Mouse (Mus musculus) gastrocnemius, postnatal 4 days (tissue): ENCODE measurements around the gene Snupn. TPM values are rescaled to one million over a fixed set of nuclear protein-coding genes. Genes with fewer than 3 reads are reported as not detected.
"Not testable (repeated sequence)": the region's sequence is repeated elsewhere in the genome, so short reads cannot be mapped to it uniquely, and the experiment has no call there.

Experiments used
- DNase-seq, 2 experiments: peaks; one replicate each; pipeline ENCODE4 v3.0.0; 2021 to 2022; ENCODE audit warnings: low spot score in 2 of 2, mixed read lengths in 2 of 2
- total RNA-seq, 2 experiments: library from RNA; stranded (reverse); gene quantifications; 2 replicates each; pipeline ENCODE4 v1.2.3; 2021

Snupn gene
- total RNA-seq, 2 experiments from 2014 or later, result 8.0 to 8.6 TPM

DNA sequence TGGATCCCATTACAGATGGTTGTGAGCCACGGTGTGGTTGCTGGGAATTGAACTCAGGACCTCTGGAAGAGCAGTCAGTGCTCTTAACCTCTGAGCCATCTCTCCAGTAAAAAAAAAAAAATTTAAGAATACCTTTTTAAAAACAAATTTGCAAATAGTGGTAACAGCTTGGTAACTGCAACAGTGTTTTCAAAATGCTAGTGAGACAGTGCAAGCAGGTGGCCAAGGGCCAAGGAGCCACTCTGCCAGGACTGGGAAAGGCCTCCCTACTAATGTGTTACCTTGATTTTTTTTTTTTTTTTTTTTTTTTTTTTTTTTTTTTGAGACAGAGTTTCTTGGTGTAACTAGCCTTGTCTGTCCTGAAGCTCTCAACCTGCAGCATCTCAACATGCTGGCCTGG lies 46.5 kb downstream of the Snupn start:
- not testable (repeated sequence) for DNase-seq

GRCm38 (mm10) chr9:57003011-57003410 lies 52.3 kb downstream of the Snupn start:
- no peak for DNase-seq

- DNase-seq, result no peak
These were observed 61.7 kb downstream of the Snupn start for GRCm38 (mm10) chr9:57012393-57012792.

DNA sequence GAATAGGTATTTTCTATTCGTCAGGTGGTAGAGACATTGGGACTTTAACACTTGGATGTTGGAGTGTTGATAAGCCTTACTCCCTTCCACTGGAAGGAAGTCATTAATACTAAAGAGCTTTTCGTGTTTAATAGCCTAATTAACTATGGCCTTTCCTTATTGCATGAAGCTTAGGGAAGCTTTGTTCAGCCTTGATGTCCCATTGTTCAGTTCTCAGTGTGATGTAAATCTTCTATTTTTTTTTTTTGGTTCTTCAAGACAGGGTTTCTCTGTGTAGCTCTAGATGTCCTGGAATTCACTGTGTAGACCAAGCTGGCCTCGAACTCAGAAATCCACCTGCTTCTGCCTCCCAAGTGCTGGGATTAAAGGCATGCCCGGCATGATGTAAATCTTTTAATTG lies 62.2 kb downstream of the Snupn start:
- DNase-seq, result no peak

- no peak for DNase-seq
These were observed 63.1 kb downstream of the Snupn start for GRCm38 (mm10) chr9:57013756-57014155.

- no peak for DNase-seq
These were observed 64.1 kb downstream of the Snupn start for GRCm38 (mm10) chr9:57014766-57015165.

GRCm38 (mm10) chr9:57017631-57018030 lies 67.0 kb downstream of the Snupn start:
- no peak for DNase-seq

DNA sequence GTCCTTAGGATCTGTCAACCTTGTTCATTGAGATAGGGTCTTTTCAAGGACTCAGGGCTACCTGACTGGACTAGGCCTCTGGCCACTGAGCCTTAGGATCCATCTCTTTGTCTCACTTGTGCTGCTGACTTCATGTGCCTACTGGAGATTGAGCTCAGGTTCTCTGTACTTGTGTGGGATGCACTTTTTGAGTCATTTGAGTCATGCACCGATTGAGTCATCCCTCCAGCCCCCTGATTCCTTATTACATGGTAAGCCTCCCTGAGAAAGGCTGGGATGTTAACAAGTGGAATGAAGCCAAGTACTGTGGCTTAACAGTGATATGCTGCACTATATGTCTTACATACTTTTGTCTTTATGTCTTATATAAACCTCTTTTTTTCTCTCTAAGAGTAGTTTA lies 81.1 kb downstream of the Snupn start:
- DNase-seq, result no peak

Other genes with a start within 250 kb of the Snupn start
- gene Lingo1, start 154.4 kb upstream of the Snupn start, total RNA-seq, result 1 to 10 TPM; 3.2 TPM
- 1 to 10 TPM; 1.1 to 1.6 TPM for gene Odf3l1, start 86.2 kb upstream of the Snupn start, total RNA-seq
- gene Cspg4, start 85.8 kb upstream of the Snupn start, total RNA-seq, result 10 to 100 TPM; 44.4 to 46.1 TPM
- 10 to 100 TPM; 10.4 to 11.2 TPM for gene Snx33, start 22.5 kb upstream of the Snupn start, total RNA-seq
- 10 to 100 TPM; 50.3 to 53.7 TPM for gene Imp3, start 13.4 kb upstream of the Snupn start, total RNA-seq
- 10 to 100 TPM; 21.8 to 22.2 TPM for gene Ptpn9, start 44.0 kb downstream of the Snupn start, total RNA-seq
- gene Sin3a, start 121.2 kb downstream of the Snupn start, total RNA-seq, result 10 to 100 TPM; 37.6 to 39.4 TPM
- 10 to 100 TPM; 67.1 to 81.6 TPM for gene Man2c1, start 179.8 kb downstream of the Snupn start, total RNA-seq
- 1 to 10 TPM; 3.7 to 4.5 TPM for gene Neil1, start 197.4 kb downstream of the Snupn start, total RNA-seq
- 10 to 100 TPM; 38.8 to 40.9 TPM for gene Commd4, start 207.5 kb downstream of the Snupn start, total RNA-seq